Mouse (Mus musculus): ENCODE measurements around the gene Csl.

- no peak for TF ChIP-seq CTCF (IDR thresholded peaks at IDR 0.05; ENCODE audit: borderline replicate concordance, control insufficient read depth, extremely low read depth, insufficient read depth, low read length, poor library complexity)
- no peak for TF ChIP-seq POLR2A (IDR thresholded peaks at IDR 0.05; ENCODE audit: control insufficient read depth, extremely low read depth, insufficient read depth, low read length, poor library complexity)
Observed at GRCm38 (mm10) chr10:99750146-99750545, 9.3 kb downstream of the Csl start.

Data from thymus, adult 2 months (tissue).